Mouse (Mus musculus) forebrain, embryonic 13.5 days (tissue): ENCODE measurements around the gene Rnf180. TPM values are rescaled to one million over a fixed set of nuclear protein-coding genes. Genes with fewer than 3 reads are reported as not detected.
"Not testable (repeated sequence)": the region's sequence is repeated elsewhere in the genome, so short reads cannot be mapped to it uniquely, and the experiment has no call there.

Source experiments
- ATAC-seq: fragments of 200-750 bp; cut with Nextera tagmentation; 2 replicates; pipeline ENCODE4 v1.8.0; 2017
- H3K27ac ChIP-seq: fragments of 300-500 bp; sonication (generic); 2 replicates; pipeline ENCODE4 v1.5.1; 2015; ENCODE audit warnings: inconsistent platforms, mild to moderate bottlenecking, moderate library complexity
- H3K27me3 ChIP-seq: fragments of 300-500 bp; sonication (generic); 2 replicates; pipeline ENCODE4 v1.6.1; 2015; ENCODE audit warnings: mild to moderate bottlenecking, inconsistent platforms
- H3K36me3 ChIP-seq: fragments of 300-500 bp; sonication (generic); 2 replicates; pipeline ENCODE4 v1.6.1; 2015; ENCODE audit warnings: mild to moderate bottlenecking, inconsistent platforms; ENCODE audit not compliant: poor library complexity, severe bottlenecking
- H3K4me1 ChIP-seq: fragments of 300-500 bp; sonication (generic); 2 replicates; pipeline ENCODE4 v1.6.1; 2015; ENCODE audit warnings: inconsistent platforms
- H3K4me2 ChIP-seq: fragments of 300-500 bp; sonication (generic); 2 replicates; pipeline ENCODE4 v1.6.1; 2015; ENCODE audit warnings: inconsistent platforms, mild to moderate bottlenecking, moderate library complexity
- H3K4me3 ChIP-seq: fragments of 300-500 bp; sonication (generic); 2 replicates; pipeline ENCODE4 v1.5.1; 2015; ENCODE audit warnings: mild to moderate bottlenecking, inconsistent platforms
- H3K9ac ChIP-seq: fragments of 300-500 bp; sonication (generic); 2 replicates; pipeline ENCODE4 v1.6.1; 2015; ENCODE audit warnings: mild to moderate bottlenecking, inconsistent platforms
- H3K9me3 ChIP-seq: fragments of 300-500 bp; sonication (generic); replicated peaks from 2 replicates; pipeline ENCODE4 v1.6.1; 2016; ENCODE audit warnings: inconsistent platforms
- WGBS: fragments of 180-500 bp; shearing (Covaris S2); methylation state at CpG from one replicate; pipeline ENCODE4 v1.1.7; 2015; 5-methylcytosine and 5-hydroxymethylcytosine counted together
- polyA plus RNA-seq: library from polyadenylated mRNA; unstranded; fragments of >200 nt; fragmentation: Nextera tagmentation; extraction: Ambion mirVana; gene quantifications from 2 replicates; pipeline ENCODE4 v1.2.1, GENCODE M21; 2015

Rnf180 gene
- 25.5 and 26.4 TPM in 2 replicates for polyA plus RNA-seq

DNA sequence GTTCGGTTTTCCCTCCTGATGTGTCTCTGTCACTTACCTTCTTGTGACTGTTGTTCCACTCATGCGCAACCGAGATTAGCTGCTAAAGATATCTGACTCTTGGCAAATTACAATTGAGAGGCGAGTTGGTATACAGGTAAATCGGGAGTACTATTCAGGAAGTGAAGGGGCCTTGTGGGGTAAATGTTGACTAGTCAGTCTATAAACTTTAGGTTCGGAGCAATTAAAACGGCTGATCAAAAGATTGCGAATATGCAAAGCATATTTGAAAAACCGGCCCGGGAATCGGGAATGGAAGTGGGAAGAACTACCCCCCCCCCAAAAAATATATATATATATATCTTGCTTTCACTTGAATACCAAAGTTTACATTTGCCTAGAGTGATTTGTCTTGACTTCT, at the start of gene Rnf180:
Gene Rnf180 (minus strand): TSS at position 101 of the 400 bp plus-strand sequence.
- Histone ChIP-seq H3K36me3 (no peaks in the 10 kb centered on the region), H3K27me3 (no peaks in the 10 kb centered on the region), H3K9me3 (no peaks in the 10 kb centered on the region), H3K27ac (peak within 1 kb of the TSS; percentile 84), H3K4me1 (peaks cover 36% of the 10 kb centered on the region), H3K9ac (peak within 1 kb of the TSS; percentile 94), H3K4me3 (peak within 1 kb of the TSS; percentile 87), H3K4me2 (peak within 1 kb of the TSS; percentile 80)
- no peak for ATAC-seq
- 52% methylated on average over 11 of the region's 11 CpGs for WGBS

- Histone ChIP-seq H3K27ac (no peak overlapping the region), H3K36me3 (no peaks in the 10 kb centered on the region), H3K4me2 (no peak overlapping the region), H3K9me3 (no peaks in the 10 kb centered on the region), H3K4me1 (no peaks in the 10 kb centered on the region), H3K9ac (no peak overlapping the region), H3K4me3 (no peak overlapping the region), H3K27me3 (no peaks in the 10 kb centered on the region)
- no peak for ATAC-seq
- 78% methylated on average over 5 of the region's 5 CpGs for WGBS
These were observed 36.8 kb upstream of the Rnf180 start for GRCm38 (mm10) chr13:105331199-105331968.

GRCm38 (mm10) chr13:105326946-105327345, 32.3 kb upstream of the Rnf180 start:
- no peak overlapping the region for H3K27ac ChIP-seq
- no peak overlapping the region for H3K4me3 ChIP-seq
- 70% methylated on average over 1 of the region's 1 CpGs for WGBS
- H3K9ac ChIP-seq = no peak overlapping the region
- no peaks in the 10 kb centered on the region for H3K27me3 ChIP-seq
- ATAC-seq = no peak
- no peak overlapping the region for H3K4me2 ChIP-seq
- H3K36me3 ChIP-seq = no peaks in the 10 kb centered on the region
- H3K9me3 ChIP-seq = no peaks in the 10 kb centered on the region
- no peaks in the 10 kb centered on the region for H3K4me1 ChIP-seq

- Histone ChIP-seq H3K4me3 (no peak overlapping the region), H3K9me3 (no peaks in the 10 kb centered on the region), H3K27ac (no peak overlapping the region), H3K9ac (no peak overlapping the region), H3K4me2 (no peak overlapping the region), H3K36me3 (no peaks in the 10 kb centered on the region), H3K4me1 (no peaks in the 10 kb centered on the region), H3K27me3 (no peaks in the 10 kb centered on the region)
- ATAC-seq = no peak
- WGBS = 86% methylated on average over 1 of the region's 1 CpGs
These were observed 22.3 kb upstream of the Rnf180 start for GRCm38 (mm10) chr13:105316926-105317325.

- ATAC-seq = no peak
- WGBS = 83% methylated on average over 6 of the region's 6 CpGs
- H3K4me3 ChIP-seq = no peak overlapping the region
These were observed 21.4 kb upstream of the Rnf180 start for GRCm38 (mm10) chr13:105316009-105316408.

GRCm38 (mm10) chr13:105312763-105313162, 18.1 kb upstream of the Rnf180 start:
- Histone ChIP-seq H3K27me3 (no peaks in the 10 kb centered on the region), H3K4me2 (no peak overlapping the region), H3K9me3 (no peaks in the 10 kb centered on the region), H3K4me1 (no peaks in the 10 kb centered on the region), H3K4me3 (no peak overlapping the region), H3K27ac (no peak overlapping the region), H3K9ac (no peak overlapping the region), H3K36me3 (no peaks in the 10 kb centered on the region)
- ATAC-seq = no peak
- WGBS = 85% methylated on average over 6 of the region's 6 CpGs

More at GRCm38 (mm10) chr13:105316009-105316408, 21.4 kb upstream of the Rnf180 start:
- H3K27ac ChIP-seq = no peak overlapping the region
- no peaks in the 10 kb centered on the region for H3K4me1 ChIP-seq
- H3K9ac ChIP-seq = no peak overlapping the region
- H3K36me3 ChIP-seq = no peaks in the 10 kb centered on the region
- no peaks in the 10 kb centered on the region for H3K27me3 ChIP-seq
- H3K4me2 ChIP-seq = no peak overlapping the region
- no peaks in the 10 kb centered on the region for H3K9me3 ChIP-seq

GRCm38 (mm10) chr13:105310562-105310961, 15.9 kb upstream of the Rnf180 start:
- not testable (repeated sequence) for H3K9me3 ChIP-seq, ATAC-seq, H3K4me1 ChIP-seq, H3K27ac ChIP-seq, H3K4me3 ChIP-seq, H3K36me3 ChIP-seq, H3K9ac ChIP-seq, H3K4me2 ChIP-seq, H3K27me3 ChIP-seq
- 94% methylated on average over 4 of the region's 4 CpGs for WGBS

DNA sequence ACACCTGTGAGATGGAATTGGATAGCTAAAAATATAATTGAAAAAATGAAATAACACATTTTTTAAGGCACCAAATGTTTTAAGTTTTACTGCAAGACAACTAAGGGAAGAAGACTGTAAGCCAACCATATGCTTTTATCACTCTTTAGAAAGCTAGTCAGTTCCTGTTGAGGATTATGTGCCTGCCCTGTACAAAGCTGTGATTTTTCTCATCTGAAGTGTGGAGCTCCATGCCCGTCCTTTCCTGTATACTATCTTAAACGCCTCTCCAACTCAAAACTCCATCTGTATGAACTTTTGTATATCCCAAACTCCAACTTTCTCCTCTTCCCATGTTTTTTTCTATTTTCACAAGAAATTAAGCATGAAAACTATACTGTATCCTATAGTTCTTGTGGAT, 10.9 kb upstream of the Rnf180 start:
- no peaks in the 10 kb centered on the region for H3K27me3 ChIP-seq
- H3K9me3 ChIP-seq = no peaks in the 10 kb centered on the region
- no peak overlapping the region for H3K9ac ChIP-seq
- H3K4me1 ChIP-seq = no peaks in the 10 kb centered on the region
- no peak overlapping the region for H3K4me2 ChIP-seq
- H3K4me3 ChIP-seq = no peak overlapping the region
- no peak overlapping the region for H3K27ac ChIP-seq
- 90% methylated on average over 2 of the region's 2 CpGs for WGBS
- H3K36me3 ChIP-seq = no peaks in the 10 kb centered on the region
- no peak for ATAC-seq

- WGBS = 74% methylated on average over 4 of the region's 4 CpGs
- ATAC-seq = no peak
These were observed 9.4 kb upstream of the Rnf180 start for GRCm38 (mm10) chr13:105304054-105304453.

DNA sequence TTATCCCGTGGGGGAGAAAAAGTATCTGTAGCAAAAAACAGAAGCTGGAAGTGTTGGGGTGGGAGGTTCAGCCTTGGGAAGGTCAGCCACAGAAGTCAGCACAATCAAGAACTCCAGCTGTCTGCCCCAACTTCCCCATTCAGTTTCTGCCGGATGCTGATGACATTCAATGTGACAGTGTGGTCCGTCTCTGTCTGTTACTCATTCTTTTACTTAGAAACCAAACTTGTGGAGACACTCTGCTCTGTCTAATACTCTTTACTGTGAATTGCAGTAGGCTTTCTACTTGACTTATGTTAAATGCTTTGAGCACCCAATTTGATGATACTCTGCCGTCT, 5.4 kb upstream of the Rnf180 start:
- 78% methylated on average over 4 of the region's 4 CpGs for WGBS
- no peak overlapping the region for H3K4me3 ChIP-seq
- H3K36me3 ChIP-seq = no peaks in the 10 kb centered on the region
- no peak for ATAC-seq
- H3K27me3 ChIP-seq = no peaks in the 10 kb centered on the region
- no peak overlapping the region for H3K4me2 ChIP-seq
- H3K9ac ChIP-seq = no peak overlapping the region
- H3K9me3 ChIP-seq = no peaks in the 10 kb centered on the region
- H3K4me1 ChIP-seq = no peaks in the 10 kb centered on the region
- no peak overlapping the region for H3K27ac ChIP-seq

More at GRCm38 (mm10) chr13:105304054-105304453, 9.4 kb upstream of the Rnf180 start:
- Histone ChIP-seq H3K36me3 (no peaks in the 10 kb centered on the region), H3K27me3 (no peaks in the 10 kb centered on the region), H3K4me3 (no peak overlapping the region), H3K4me1 (no peaks in the 10 kb centered on the region), H3K27ac (no peak overlapping the region), H3K9me3 (no peaks in the 10 kb centered on the region), H3K9ac (no peak overlapping the region), H3K4me2 (no peak overlapping the region)

DNA sequence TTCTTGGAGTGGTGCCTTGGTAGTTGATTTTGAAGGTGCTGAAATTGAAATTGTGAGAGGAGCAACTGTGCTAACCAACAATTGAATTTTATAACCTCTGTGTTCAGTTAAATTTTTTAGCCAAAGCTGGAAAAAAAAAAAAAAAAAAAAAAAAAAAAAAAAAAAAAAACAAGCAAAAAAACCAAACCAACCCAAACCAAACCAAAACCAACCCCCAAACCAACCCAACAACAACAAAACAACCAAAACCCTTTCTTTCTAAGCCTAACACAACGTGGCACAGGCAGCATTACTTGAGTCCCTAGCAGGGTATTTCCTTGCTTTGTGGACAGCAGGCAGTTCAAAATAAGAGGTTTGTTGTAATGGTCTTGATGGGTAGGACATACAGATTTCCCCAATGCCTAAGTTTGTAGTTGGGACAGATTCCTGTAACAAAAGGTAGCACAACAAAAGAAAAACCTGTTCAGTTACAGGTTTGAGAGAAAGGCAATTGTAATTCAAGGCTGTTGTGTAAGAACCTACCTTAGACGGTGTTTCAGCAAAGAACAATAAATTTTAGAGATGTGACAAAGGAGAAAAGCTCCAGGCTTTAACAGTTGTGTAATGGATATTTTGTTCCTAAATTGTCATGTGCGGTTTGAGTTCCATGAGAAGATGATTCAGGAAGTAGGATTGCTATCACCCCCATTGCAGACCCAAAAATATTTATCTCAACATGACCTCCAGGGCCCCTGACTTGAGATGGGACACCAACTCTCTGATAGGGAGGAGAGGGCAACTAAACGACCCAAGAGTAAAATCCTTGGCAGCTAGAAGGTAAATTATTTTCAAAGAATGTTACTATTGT, 4.8 kb upstream of the Rnf180 start:
- 71% methylated on average over 4 of the region's 4 CpGs for WGBS
- no peak for ATAC-seq
- H3K27ac ChIP-seq = no peak overlapping the region

More for the DNA sequence above, 4.8 kb upstream of the Rnf180 start:
- Histone ChIP-seq H3K4me2 (no peak overlapping the region), H3K9me3 (no peaks in the 10 kb centered on the region), H3K9ac (no peak overlapping the region), H3K4me1 (peaks cover 3% of the 10 kb centered on the region; the same call in 1 of the 2 replicates), H3K36me3 (no peaks in the 10 kb centered on the region), H3K27me3 (no peaks in the 10 kb centered on the region), H3K4me3 (no peak overlapping the region)
